Mouse (Mus musculus) ES-E14 (cell line): Measurements from ENCODE around the gene Lasp1. TPM values are rescaled to one million over a fixed set of nuclear protein-coding genes. Genes with fewer than 3 reads are reported as not detected.

Source experiments
- DNase-seq: peaks from one replicate; pipeline ENCODE4 v3.0.0-alpha.2; 2013; ENCODE audit warnings: low read depth, low spot score
- H3K27ac ChIP-seq: 2 replicates; pipeline ENCODE4 v1.5.1; 2012; ENCODE audit warnings: low read depth, mild to moderate bottlenecking, low read length, moderate library complexity, mixed read lengths; ENCODE audit not compliant: poor library complexity, insufficient read depth, severe bottlenecking
- H3K36me3 ChIP-seq: 2 replicates; pipeline ENCODE4 v1.6.1; 2012; ENCODE audit warnings: mild to moderate bottlenecking, low read length, moderate library complexity, mixed read lengths; ENCODE audit not compliant: control insufficient read depth, poor library complexity, insufficient read depth, severe bottlenecking
- H3K4me1 ChIP-seq, 2 experiments: fragments of 150-350 bp in 1 of 2; sonication (generic) in 1 of 2; 2 replicates each; pipeline ENCODE4 v1.6.1; 2012; ENCODE audit warnings: low read length in 2 of 2, mild to moderate bottlenecking in 1 of 2, mixed read lengths in 1 of 2; ENCODE audit not compliant: control insufficient read depth in 2 of 2, insufficient read depth in 2 of 2, poor library complexity in 1 of 2
- H3K4me3 ChIP-seq, 2 experiments: fragments of 150-350 bp in 1 of 2; sonication (generic) in 1 of 2; 2 replicates each; pipeline ENCODE4 v1.5.1; 2012; ENCODE audit warnings: low read length in 2 of 2, low read depth in 1 of 2, mild to moderate bottlenecking in 1 of 2, mixed read lengths in 1 of 2; ENCODE audit not compliant: insufficient read depth in 1 of 2, poor library complexity in 1 of 2, severe bottlenecking in 1 of 2
- H3K9ac ChIP-seq: 2 replicates; pipeline ENCODE4 v1.6.1; 2012; ENCODE audit warnings: low read depth, mild to moderate bottlenecking, low read length, mixed read lengths; ENCODE audit not compliant: poor library complexity, insufficient read depth, severe bottlenecking
- H3K9me3 ChIP-seq: fragments of 150-350 bp; sonication (generic); 2 replicates; pipeline ENCODE4 v1.6.1; 2012; ENCODE audit warnings: low read depth, mild to moderate bottlenecking, low read length; ENCODE audit not compliant: control insufficient read depth, insufficient read depth
- CHD2 ChIP-seq: IDR thresholded peaks from 2 replicates; pipeline ENCODE4 v1.6.1; 2014; ENCODE audit warnings: mild to moderate bottlenecking, low read depth, low read length, inconsistent platforms
- HCFC1 ChIP-seq: IDR thresholded peaks from 2 replicates; pipeline ENCODE4 v1.6.1; 2012; ENCODE audit warnings: low read length, inconsistent platforms, borderline replicate concordance; ENCODE audit not compliant: insufficient read depth
- MAFK ChIP-seq: IDR thresholded peaks from 2 replicates; pipeline ENCODE4 v1.6.1; 2014; ENCODE audit warnings: mild to moderate bottlenecking, low read depth, low read length, inconsistent platforms; ENCODE audit not compliant: insufficient read depth
- ZC3H11A ChIP-seq: IDR thresholded peaks from 2 replicates; pipeline ENCODE4 v1.6.1; 2012; ENCODE audit warnings: low read depth, mild to moderate bottlenecking, inconsistent platforms, low read length, borderline replicate concordance
- ZNF384 ChIP-seq: IDR thresholded peaks from 2 replicates; pipeline ENCODE4 v1.6.1; 2012; ENCODE audit warnings: low read depth, low read length, inconsistent platforms
- in situ Hi-C, 2 experiments: fragments of 600-800 bp; cut with MboI; formaldehyde crosslinking; loops; one replicate each; pipeline ENCODE4 v1.15.1; 2025; ENCODE audit warnings: low sequenced_read_pairs in 2 of 2, inconsistent platforms in 1 of 2; ENCODE audit not compliant: unreplicated experiment in 2 of 2
- total RNA-seq: library from RNA; depleted of rRNA; stranded (reverse); fragments of 300-350 nt; gene quantifications from 2 replicates; pipeline ENCODE4 v1.2.3, GENCODE M21; 2012

Gene Lasp1
- total RNA-seq, 1 experiment, result 147 TPM

DNA sequence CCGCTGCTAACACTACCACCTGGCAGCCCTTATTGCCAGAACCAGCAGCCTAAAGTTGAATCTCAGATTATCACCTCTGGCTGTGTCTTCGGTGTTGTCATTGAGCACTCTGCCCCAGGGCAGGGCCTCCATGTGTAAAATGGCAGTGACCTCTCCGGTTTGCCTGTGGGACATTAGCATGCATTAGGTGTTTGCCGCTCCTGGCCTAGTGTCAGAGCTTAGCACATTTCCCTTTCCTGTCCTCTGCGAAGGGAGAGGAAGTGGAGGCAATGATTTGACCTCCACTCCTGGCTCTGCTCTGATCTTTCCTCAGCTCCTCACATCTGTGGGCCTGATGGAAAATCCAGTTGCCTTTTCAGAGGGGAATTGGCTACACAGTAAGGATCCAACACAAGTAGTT is 21.1 kb downstream of the Lasp1 start:
- 0 out of 2 replicates have a peak overlapping the region, but pooled peaks have one; percentile 2 for H3K27ac ChIP-seq
- peaks cover 14 to 42% of the 10 kb centered on the region in 2 experiments for H3K4me1 ChIP-seq
- in situ Hi-C loops, result no loop called here
- no peak overlapping the region for H3K9ac ChIP-seq
- no peak for DNase-seq
- H3K9me3 ChIP-seq, result no peaks in the 10 kb centered on the region
- no peak for TF ChIP-seq ZC3H11A
- no peak for TF ChIP-seq ZNF384
- TF ChIP-seq HCFC1, result no peak
- no peak for TF ChIP-seq MAFK
- TF ChIP-seq CHD2, result no peak
- H3K4me3 ChIP-seq, result no peak overlapping the region
- H3K36me3 ChIP-seq, result peaks cover 53% of the 10 kb centered on the region

DNA sequence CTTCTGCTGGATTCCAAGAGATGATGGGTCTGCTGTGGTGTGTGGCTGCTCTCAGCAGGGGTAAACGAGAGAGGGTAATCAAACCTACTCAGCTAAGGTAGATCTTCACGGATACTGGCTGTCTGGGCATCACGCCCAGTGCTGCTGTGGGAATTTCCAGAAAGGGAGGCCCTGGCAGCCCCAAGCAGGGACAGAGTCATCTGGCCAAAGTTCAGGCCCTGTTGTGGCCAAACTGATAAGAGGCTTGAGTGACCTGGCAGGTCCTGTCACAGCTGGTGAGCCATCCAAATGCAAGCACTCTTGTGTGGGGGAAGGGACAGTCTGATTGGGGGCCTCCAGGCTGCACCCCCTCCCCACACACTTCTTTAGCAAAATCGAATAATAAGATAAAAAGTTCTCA is 22.0 kb downstream of the Lasp1 start:
- Histone ChIP-seq H3K9ac (no peak overlapping the region), H3K27ac (no peak overlapping the region), H3K4me1 (peaks cover 14 to 43% of the 10 kb centered on the region in 2 experiments), H3K36me3 (peaks cover 55% of the 10 kb centered on the region), H3K9me3 (no peaks in the 10 kb centered on the region), H3K4me3 (no peak overlapping the region)
- no peak for DNase-seq
- in situ Hi-C loops, result no loop called here
- no peak for TF ChIP-seq CHD2
- no peak for TF ChIP-seq ZNF384
- no peak for TF ChIP-seq ZC3H11A

DNA sequence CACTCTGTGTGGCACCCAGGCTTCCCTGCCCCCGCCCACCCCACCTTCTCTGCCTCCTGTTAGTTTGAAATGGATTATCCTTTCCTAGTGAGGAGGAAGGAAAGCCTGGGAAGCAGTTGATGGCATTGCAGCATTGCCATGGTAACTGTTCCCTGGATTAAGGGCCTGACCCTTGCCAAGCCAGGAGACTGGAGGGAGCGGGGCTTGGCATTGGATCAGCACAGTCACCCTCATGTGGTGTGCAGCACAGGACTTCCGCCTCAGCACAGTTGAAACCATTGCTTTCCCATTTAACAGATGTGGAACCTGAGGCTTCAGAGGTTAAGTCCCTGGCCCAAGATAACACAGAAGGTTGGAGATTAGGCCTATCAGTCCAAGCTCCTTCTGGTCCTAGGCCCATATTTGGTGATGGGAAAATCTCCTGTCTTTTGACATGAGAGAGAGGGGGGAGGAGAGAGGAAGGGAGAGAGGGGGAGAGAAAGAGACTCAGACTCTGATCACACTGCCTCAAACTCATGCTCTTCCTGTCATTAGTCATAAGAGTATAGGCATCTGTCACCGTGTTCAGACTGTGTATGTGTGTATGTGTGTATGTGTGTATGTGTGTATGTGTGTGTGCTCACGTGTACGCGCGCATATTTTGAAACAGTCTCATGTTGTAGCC is 22.7 kb downstream of the Lasp1 start:
- Histone ChIP-seq H3K36me3 (peaks cover 53% of the 10 kb centered on the region), H3K4me3 (no peak overlapping the region), H3K4me1 (peaks cover 14 to 40% of the 10 kb centered on the region in 2 experiments), H3K9ac (no peak overlapping the region), H3K27ac (no peak overlapping the region), H3K9me3 (no peaks in the 10 kb centered on the region)
- in situ Hi-C loops, result no loop called here
- no peak for TF ChIP-seq CHD2
- TF ChIP-seq ZC3H11A, result no peak
- no peak for TF ChIP-seq MAFK
- TF ChIP-seq ZNF384, result no peak
- TF ChIP-seq HCFC1, result no peak
- DNase-seq, result no peak

DNA sequence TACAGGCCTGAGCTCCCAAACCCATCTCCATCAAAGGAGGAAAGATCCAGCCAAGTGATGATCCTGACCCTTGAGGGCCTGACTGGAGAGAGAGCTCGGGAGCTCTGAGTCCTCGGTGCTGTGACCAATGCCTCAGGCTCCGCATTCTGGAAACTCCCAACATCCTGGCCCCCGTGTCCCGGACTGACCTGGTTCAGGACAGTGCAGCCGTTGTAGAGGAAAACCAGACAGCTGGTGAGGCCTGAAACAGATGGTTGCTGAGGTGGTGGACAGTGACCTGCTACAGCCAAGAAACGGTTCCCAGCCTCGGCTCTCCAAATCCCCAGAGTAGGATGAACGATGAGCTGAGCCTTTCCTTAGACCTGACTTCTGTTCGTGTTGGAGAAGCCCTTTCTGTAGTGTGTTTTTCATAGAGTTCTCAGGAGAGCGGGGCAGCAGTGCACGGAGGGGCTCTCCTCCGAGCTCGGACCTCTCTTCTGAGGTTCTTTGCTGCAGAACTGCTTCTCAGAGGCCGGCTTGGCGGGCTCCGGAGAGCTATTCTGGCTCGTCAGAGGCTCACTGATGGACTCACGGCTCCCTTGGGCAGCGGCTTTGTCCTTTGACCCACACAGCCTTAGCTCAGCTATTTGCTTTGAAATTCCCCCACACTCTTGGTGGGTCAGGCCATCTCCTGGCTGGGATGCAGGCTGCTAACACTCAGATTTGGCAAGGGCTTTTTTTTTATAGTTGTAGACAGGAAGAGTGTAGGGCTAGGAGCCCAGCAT is 24.2 kb downstream of the Lasp1 start:
- in situ Hi-C loops, result no loop called here
- Histone ChIP-seq H3K9ac (0 out of 2 replicates have a peak overlapping the region, but pooled peaks have one; percentile 11), H3K4me1 (peaks cover 12 to 38% of the 10 kb centered on the region in 2 experiments), H3K9me3 (no peaks in the 10 kb centered on the region), H3K4me3 (no peak overlapping the region), H3K27ac (no peak overlapping the region), H3K36me3 (peaks cover 61% of the 10 kb centered on the region)
- no peak for TF ChIP-seq HCFC1
- no peak for TF ChIP-seq ZC3H11A
- TF ChIP-seq MAFK, result no peak
- no peak for TF ChIP-seq CHD2
- TF ChIP-seq ZNF384, result no peak
- DNase-seq, result no peak
